Mouse (Mus musculus): Measurements from ENCODE around the gene Sec22a. TPM values are rescaled to one million over a fixed set of nuclear protein-coding genes. Genes with fewer than 3 reads are reported as not detected.

The Sec22a gene
- total RNA-seq, 2 experiments from 2014 or later, result 6.2 to 6.9 TPM

GRCm38 (mm10) chr16:35316856-35317264, 46.9 kb downstream of the Sec22a start:
- no peak for DNase-seq
- intact Hi-C loops (cut with DNase I; ENCODE audit: low total_unique reads), result no loop called here

- DNase-seq, result no peak
- intact Hi-C loops (cut with DNase I; ENCODE audit: low total_unique reads), result no loop called here
Observed at GRCm38 (mm10) chr16:35315496-35315895, 48.2 kb downstream of the Sec22a start.

GRCm38 (mm10) chr16:35311586-35311985, 52.1 kb downstream of the Sec22a start:
- no peak for DNase-seq
- intact Hi-C loops (cut with DNase I; ENCODE audit: low total_unique reads), result no loop called here

GRCm38 (mm10) chr16:35310551-35311110, 53.1 kb downstream of the Sec22a start:
- intact Hi-C loops (cut with DNase I; ENCODE audit: low total_unique reads), result no loop called here
- DNase-seq, result no peak

- no peak for DNase-seq
- intact Hi-C loops (cut with DNase I; ENCODE audit: low total_unique reads), result no loop called here
Observed at GRCm38 (mm10) chr16:35309634-35310033, 54.1 kb downstream of the Sec22a start.

DNA sequence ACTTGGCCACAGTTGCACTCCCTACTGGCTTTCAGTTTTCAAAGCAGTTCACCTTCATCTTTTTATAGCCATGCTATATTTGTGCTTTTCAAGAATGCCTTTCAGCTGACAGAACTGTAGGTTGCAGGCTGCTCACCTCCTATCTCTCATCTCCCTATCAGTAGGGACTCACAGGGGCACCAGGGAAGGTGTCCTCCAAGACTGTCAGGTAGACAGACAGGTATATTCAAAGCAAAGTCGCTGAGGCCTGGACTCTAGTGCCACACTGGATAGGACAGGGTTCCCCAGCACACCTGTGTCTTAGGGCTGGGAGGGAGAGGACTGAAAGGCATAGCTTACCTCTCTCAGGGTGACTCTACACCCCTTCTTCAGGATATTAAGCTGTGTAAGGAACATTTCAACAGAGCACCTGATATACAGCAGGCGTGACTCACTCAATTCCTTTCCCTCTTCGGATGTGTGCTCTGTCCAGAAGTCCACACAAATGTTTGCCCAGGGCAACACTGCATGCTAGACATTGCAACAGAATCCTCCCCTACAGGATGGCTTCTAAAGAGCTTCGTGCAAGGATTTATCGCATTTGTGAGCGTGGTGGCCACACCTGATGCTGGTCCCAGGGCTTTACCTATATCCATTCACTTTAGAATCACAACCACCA, 55.1 kb downstream of the Sec22a start:
- intact Hi-C loops (cut with DNase I; ENCODE audit: low total_unique reads), result no loop called here
- no peak for DNase-seq

DNA sequence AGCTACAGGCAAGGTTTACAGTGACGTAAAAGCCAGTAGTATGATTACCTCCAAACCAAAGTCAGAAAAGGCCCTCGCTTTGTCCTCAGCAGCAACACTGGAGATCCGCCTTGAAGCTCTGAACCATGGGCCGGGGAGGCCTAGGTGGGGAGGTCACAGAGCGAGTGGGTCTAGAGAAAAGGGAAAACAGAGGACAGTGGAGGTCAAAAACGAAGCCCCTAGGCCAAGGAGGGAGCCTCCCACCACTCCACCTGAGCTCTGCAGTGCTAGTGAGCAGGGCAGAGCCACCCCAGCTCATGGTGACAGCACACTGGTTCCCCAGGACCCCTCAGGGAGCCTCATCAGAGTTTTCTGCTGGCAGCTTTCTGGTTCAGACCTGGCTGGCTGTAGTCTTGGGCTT, 55.7 kb downstream of the Sec22a start:
- intact Hi-C loops (cut with DNase I; ENCODE audit: low total_unique reads), result no loop called here
- no peak for DNase-seq

DNA sequence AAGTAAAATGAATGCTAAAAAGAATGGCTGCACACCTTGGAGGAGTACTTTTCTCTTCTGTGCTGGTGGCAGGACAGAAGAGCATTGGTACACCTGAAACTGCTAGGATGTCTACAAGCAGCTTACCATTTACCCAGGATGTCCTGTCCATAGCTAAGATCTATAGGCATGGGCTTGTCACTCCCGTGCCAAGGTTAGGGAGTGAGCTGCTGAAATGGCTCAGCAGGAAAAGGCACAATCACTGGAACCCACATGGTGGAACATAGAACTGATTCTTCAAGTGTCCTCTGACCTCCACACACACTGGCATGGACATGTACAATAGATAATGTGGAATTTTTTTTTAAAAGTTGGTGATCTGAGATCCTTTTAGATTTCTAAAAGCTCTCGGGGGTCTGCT, 56.4 kb downstream of the Sec22a start:
- DNase-seq, result no peak
- intact Hi-C loops (cut with DNase I; ENCODE audit: low total_unique reads), result no loop called here

GRCm38 (mm10) chr16:35306631-35307030, 57.1 kb downstream of the Sec22a start:
- DNase-seq, result no peak
- intact Hi-C loops (cut with DNase I; ENCODE audit: low total_unique reads), result no loop called here

- no peak for DNase-seq
- intact Hi-C loops (cut with DNase I; ENCODE audit: low total_unique reads), result no loop called here
Observed at GRCm38 (mm10) chr16:35305226-35305625, 58.5 kb downstream of the Sec22a start.

DNA sequence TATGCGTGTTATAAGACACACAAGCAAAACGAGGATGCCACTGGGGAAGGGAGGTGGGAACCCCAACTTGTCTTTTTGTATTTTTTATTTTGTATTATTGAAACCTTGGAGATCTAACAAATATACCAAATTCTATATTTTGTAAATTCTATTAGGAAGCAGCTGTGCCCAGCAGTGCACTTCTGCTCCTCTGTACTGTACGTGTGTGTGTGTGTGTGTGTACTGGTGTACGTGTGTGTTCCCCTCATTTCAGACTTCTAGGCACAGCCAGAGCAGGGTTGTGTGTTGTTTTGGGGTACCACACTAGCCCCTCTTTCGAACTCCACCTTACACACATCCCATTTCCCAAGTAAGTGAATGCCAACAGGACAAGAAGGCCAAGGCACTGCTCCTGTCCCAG, 59.3 kb downstream of the Sec22a start:
- intact Hi-C loops (cut with DNase I; ENCODE audit: low total_unique reads), result no loop called here
- DNase-seq, result no peak

DNA sequence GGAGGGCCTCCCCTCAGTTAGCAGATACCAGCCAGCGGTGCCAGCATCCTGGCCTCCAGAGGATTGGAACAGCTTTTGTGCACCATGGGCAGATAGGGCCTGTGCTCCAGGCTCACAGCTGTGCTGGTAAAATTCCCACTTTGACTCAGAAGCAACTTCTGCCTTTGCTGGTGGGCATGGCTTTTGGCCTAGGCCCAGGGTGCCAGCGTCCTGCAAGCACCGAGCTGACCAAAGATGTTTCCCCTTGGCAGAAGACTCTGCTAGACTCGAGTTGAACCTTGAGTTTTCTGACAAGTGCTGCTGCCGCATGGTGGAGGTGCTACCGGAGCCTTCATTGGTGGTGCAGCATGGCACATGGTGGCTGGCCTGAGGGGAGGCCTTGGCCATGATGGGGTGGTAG, 60.0 kb downstream of the Sec22a start:
- intact Hi-C loops (cut with DNase I; ENCODE audit: low total_unique reads), result no loop called here
- DNase-seq, result no peak

- DNase-seq, result no peak
- intact Hi-C loops (cut with DNase I; ENCODE audit: low total_unique reads), result no loop called here
Observed at GRCm38 (mm10) chr16:35302441-35303280, 61.1 kb downstream of the Sec22a start.

DNA sequence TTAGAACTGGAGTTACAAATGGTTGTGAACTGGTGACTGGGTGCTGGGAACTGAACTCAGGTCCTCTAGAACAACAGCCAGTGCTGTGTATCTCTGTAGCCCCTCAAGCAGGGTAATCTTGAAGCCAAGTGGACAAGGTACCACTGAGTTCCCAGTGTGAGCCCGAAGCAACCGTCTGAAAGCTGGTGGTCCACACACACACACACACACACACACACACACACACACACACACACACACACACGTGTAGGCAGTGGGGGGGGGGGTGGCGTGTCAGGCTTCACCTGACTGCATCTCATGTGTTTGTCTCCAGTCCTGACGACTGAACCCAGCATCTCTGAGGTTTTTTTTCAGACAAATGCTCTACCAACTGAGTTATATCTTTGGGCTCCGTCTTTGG, 63.6 kb downstream of the Sec22a start:
- intact Hi-C loops (cut with DNase I; ENCODE audit: low total_unique reads), result no loop called here
- DNase-seq, result no peak

DNA sequence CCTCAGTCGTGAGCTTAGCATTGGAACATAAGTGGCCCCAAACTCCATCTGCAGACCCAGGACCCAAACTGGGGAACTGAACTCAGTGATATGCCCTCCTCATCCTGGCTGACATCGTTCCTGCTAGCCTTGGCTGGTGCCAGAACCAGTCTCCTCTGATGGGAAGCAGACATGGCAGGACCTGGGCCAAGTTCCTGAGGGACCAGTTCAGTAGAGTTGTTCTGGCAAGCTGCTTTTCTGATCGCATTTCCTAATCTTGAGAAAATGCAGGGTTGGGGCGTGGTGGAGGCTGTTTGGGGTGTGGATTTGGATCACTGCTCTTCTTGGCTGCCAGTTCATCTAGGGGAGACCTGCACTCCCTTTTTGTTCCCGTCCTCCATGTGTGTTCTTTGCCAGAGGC, 65.9 kb downstream of the Sec22a start:
- intact Hi-C loops (cut with DNase I; ENCODE audit: low total_unique reads), result no loop called here
- no peak for DNase-seq

DNA sequence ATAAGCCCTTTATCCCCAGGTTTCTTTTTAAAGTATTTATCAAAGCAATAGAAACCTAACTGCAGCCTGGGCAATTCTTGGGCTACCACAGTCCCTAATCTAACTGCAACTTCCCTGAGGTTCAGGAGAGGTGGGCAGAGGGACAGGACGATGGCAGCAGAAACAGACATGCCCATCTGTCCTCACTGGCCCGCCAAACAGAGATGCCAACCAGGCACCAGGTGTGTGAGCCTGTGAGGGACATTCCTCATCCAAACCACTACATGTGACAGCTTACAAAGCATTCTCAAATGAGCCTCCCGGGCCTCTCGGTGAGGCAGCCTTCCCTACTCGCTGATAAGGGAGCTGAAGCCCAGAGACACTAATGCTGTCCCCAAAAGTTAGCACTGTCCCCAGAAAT, 76.5 kb downstream of the Sec22a start:
- intact Hi-C loops (cut with DNase I; ENCODE audit: low total_unique reads), result no loop called here
- DNase-seq, result no peak

GRCm38 (mm10) chr16:35285821-35286220, 77.9 kb downstream of the Sec22a start:
- intact Hi-C loops (cut with DNase I; ENCODE audit: low total_unique reads), result no loop called here
- no peak for DNase-seq

DNA sequence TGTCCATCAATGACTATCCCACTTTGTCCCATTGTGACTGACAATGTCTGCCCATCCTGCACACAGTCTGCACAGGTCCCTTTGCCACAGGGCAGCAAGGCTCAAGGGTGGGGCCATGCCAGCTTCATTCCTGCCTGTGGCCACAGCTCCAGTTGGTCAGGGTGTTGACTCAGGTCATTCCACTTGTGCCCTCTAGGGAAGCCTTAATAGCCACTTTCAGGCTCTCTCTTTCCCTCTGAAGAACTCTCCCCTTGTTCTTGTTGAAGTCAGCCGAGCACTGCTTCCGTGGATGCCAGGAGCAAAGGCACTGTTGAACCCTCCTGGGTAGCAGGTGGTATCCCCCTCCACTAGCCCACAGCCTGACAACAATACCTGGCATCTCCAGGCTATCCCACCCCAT, 81.3 kb downstream of the Sec22a start:
- intact Hi-C loops (cut with DNase I; ENCODE audit: low total_unique reads), result no loop called here
- no peak for DNase-seq

DNA sequence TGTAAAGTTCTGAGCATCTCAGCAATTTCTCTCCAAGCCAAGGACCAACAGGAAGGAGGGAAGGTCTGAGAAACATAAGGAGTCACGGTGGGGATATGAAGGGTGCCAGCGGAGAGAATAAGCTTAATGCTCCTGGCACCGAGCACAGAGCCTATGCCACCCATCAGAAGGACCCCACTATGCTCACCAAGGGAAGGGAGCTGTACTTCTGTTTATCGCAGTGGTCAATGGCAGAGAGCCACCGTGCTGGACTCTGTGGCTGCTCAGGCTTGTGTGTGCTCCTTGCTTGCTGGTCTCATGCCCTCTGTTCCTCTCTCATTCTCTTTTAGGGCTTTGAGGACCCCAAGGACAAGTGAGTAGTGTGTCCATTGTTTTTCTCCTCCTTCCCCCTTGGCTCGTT, 85.6 kb downstream of the Sec22a start:
- intact Hi-C loops (cut with DNase I; ENCODE audit: low total_unique reads), result loop anchor here (10.0 kb wide), 1 partner anchor 223 kb away; no protein-coding TSS in a partner anchor
- no peak for DNase-seq

DNA sequence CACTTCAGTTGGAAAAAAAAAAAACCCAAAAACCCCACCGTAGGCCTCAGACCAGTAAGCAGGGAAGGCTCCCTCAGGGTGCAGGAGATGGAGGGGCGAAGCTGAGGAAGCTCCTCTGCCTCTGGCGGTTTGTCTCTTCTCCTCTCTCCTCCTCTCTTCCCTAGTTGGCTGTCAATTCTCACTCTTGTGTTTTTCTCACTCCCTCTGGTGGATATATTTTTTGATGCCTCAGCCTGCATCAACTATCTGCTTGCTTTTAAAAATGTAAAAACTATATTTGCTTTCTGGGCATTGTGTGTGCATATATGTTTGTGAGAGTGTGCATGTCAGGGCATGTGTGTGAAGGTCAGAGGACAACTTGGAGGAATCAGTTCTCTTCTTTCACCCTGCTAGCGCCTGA, 91.3 kb downstream of the Sec22a start:
- no peak for DNase-seq
- intact Hi-C loops (cut with DNase I; ENCODE audit: low total_unique reads), result loop anchor here (10.0 kb wide), 1 partner anchor 218 kb away; no protein-coding TSS in a partner anchor

GRCm38 (mm10) chr16:35271572-35271971, 92.1 kb downstream of the Sec22a start:
- no peak for DNase-seq
- intact Hi-C loops (cut with DNase I; ENCODE audit: low total_unique reads), result loop anchor here (2.0 to 10.0 kb wide), 2 partner anchors 161 to 217 kb away; no protein-coding TSS in a partner anchor

Measured in gastrocnemius, postnatal 14 days (tissue).